Mouse (Mus musculus) forebrain, embryonic 13.5 days (tissue): ENCODE results near the gene Peg3. TPM values are rescaled to one million over a fixed set of nuclear protein-coding genes. Genes with fewer than 3 reads are reported as not detected.
"Not testable (repeated sequence)": the region's sequence is repeated elsewhere in the genome, so short reads cannot be mapped to it uniquely, and the experiment has no call there.

Experiments
- ATAC-seq: fragments of 200-750 bp; cut with Nextera tagmentation; 2 replicates; pipeline ENCODE4 v1.8.0; 2017
- H3K27ac ChIP-seq: fragments of 300-500 bp; sonication (generic); 2 replicates; pipeline ENCODE4 v1.5.1; 2015; ENCODE audit warnings: inconsistent platforms, mild to moderate bottlenecking, moderate library complexity
- H3K27me3 ChIP-seq: fragments of 300-500 bp; sonication (generic); 2 replicates; pipeline ENCODE4 v1.6.1; 2015; ENCODE audit warnings: mild to moderate bottlenecking, inconsistent platforms
- H3K36me3 ChIP-seq: fragments of 300-500 bp; sonication (generic); 2 replicates; pipeline ENCODE4 v1.6.1; 2015; ENCODE audit warnings: mild to moderate bottlenecking, inconsistent platforms; ENCODE audit not compliant: poor library complexity, severe bottlenecking
- H3K4me1 ChIP-seq: fragments of 300-500 bp; sonication (generic); 2 replicates; pipeline ENCODE4 v1.6.1; 2015; ENCODE audit warnings: inconsistent platforms
- H3K4me2 ChIP-seq: fragments of 300-500 bp; sonication (generic); 2 replicates; pipeline ENCODE4 v1.6.1; 2015; ENCODE audit warnings: inconsistent platforms, mild to moderate bottlenecking, moderate library complexity
- H3K4me3 ChIP-seq: fragments of 300-500 bp; sonication (generic); 2 replicates; pipeline ENCODE4 v1.5.1; 2015; ENCODE audit warnings: mild to moderate bottlenecking, inconsistent platforms
- H3K9ac ChIP-seq: fragments of 300-500 bp; sonication (generic); 2 replicates; pipeline ENCODE4 v1.6.1; 2015; ENCODE audit warnings: mild to moderate bottlenecking, inconsistent platforms
- H3K9me3 ChIP-seq: fragments of 300-500 bp; sonication (generic); replicated peaks from 2 replicates; pipeline ENCODE4 v1.6.1; 2016; ENCODE audit warnings: inconsistent platforms
- WGBS: fragments of 180-500 bp; shearing (Covaris S2); methylation state at CpG from one replicate; pipeline ENCODE4 v1.1.7; 2015; 5-methylcytosine and 5-hydroxymethylcytosine counted together
- polyA plus RNA-seq: library from polyadenylated mRNA; unstranded; fragments of >200 nt; fragmentation: Nextera tagmentation; extraction: Ambion mirVana; gene quantifications from 2 replicates; pipeline ENCODE4 v1.2.1, GENCODE M21; 2015

Peg3 gene
- polyA plus RNA-seq, result 58.7 and 69.5 TPM in 2 replicates

GRCm38 (mm10) chr7:6730241-6730640, at the start of gene Peg3, which contains the start of gene Usp29:
TSS of gene Peg3 (minus strand) at chr7:6730431.
TSS of gene Usp29 (plus strand) at chr7:6730578.
- peaks cover 43% of the 10 kb centered on the region for H3K9me3 ChIP-seq
- peak within 1 kb of the TSS; percentile 67 for H3K4me2 ChIP-seq
- peaks cover 6% of the 10 kb centered on the region; the same call in 1 of the 2 replicates for H3K4me1 ChIP-seq
- 45% methylated on average over 24 of the region's 24 CpGs for WGBS
- H3K27ac ChIP-seq, result peak within 1 kb of the TSS; percentile 94
- ATAC-seq, result peak; percentile 50
- no peaks in the 10 kb centered on the region for H3K27me3 ChIP-seq
- H3K4me3 ChIP-seq, result peak within 1 kb of the TSS; percentile 57
- H3K9ac ChIP-seq, result peak within 1 kb of the TSS; percentile 70
- H3K36me3 ChIP-seq, result peaks cover 5% of the 10 kb centered on the region

GRCm38 (mm10) chr7:6779172-6779571, 48.9 kb upstream of the Peg3 start:
- no peak overlapping the region for H3K4me3 ChIP-seq
- H3K27ac ChIP-seq, result no peak overlapping the region
- no peak for ATAC-seq
- H3K4me2 ChIP-seq, result no peak overlapping the region
- H3K27me3 ChIP-seq, result no peaks in the 10 kb centered on the region
- H3K9ac ChIP-seq, result no peak overlapping the region
- H3K4me1 ChIP-seq, result peaks cover 20% of the 10 kb centered on the region
- H3K9me3 ChIP-seq, result no peaks in the 10 kb centered on the region
- H3K36me3 ChIP-seq, result no peaks in the 10 kb centered on the region
- 88% methylated on average over 5 of the region's 5 CpGs for WGBS

- WGBS, result 71% methylated on average over 4 of the region's 4 CpGs
- H3K4me3 ChIP-seq, result no peak overlapping the region
- H3K9me3 ChIP-seq, result no peaks in the 10 kb centered on the region
- peaks cover 18% of the 10 kb centered on the region for H3K4me1 ChIP-seq
- ATAC-seq, result no peak
- H3K4me2 ChIP-seq, result no peak overlapping the region
- no peaks in the 10 kb centered on the region for H3K27me3 ChIP-seq
- no peak overlapping the region for H3K9ac ChIP-seq
- no peak overlapping the region for H3K27ac ChIP-seq
- H3K36me3 ChIP-seq, result no peaks in the 10 kb centered on the region
Observed at GRCm38 (mm10) chr7:6777689-6778088, 47.5 kb upstream of the Peg3 start.

- no peaks in the 10 kb centered on the region for H3K27me3 ChIP-seq
- peaks cover 17% of the 10 kb centered on the region for H3K4me1 ChIP-seq
- no peak overlapping the region for H3K9ac ChIP-seq
- no peaks in the 10 kb centered on the region for H3K36me3 ChIP-seq
- 77% methylated on average over 2 of the region's 2 CpGs for WGBS
- ATAC-seq, result no peak
- H3K4me3 ChIP-seq, result no peak overlapping the region
- no peaks in the 10 kb centered on the region for H3K9me3 ChIP-seq
- H3K4me2 ChIP-seq, result no peak overlapping the region
- H3K27ac ChIP-seq, result no peak overlapping the region
Observed at GRCm38 (mm10) chr7:6777107-6777506, 46.9 kb upstream of the Peg3 start.

GRCm38 (mm10) chr7:6776314-6777059, 46.3 kb upstream of the Peg3 start:
- Histone ChIP-seq H3K9me3 (no peaks in the 10 kb centered on the region), H3K4me2 (no peak overlapping the region), H3K27me3 (no peaks in the 10 kb centered on the region), H3K27ac (no peak overlapping the region), H3K4me3 (no peak overlapping the region), H3K9ac (no peak overlapping the region), H3K36me3 (no peaks in the 10 kb centered on the region), H3K4me1 (peaks cover 10% of the 10 kb centered on the region; the same call in 1 of the 2 replicates)
- WGBS, result 88% methylated on average over 10 of the region's 10 CpGs
- 0 out of 2 replicates have a peak, but pooled peaks have one; percentile 33 for ATAC-seq

- not testable (repeated sequence) for H3K9me3 ChIP-seq, H3K36me3 ChIP-seq, H3K4me2 ChIP-seq, H3K27me3 ChIP-seq, ATAC-seq, H3K9ac ChIP-seq, H3K27ac ChIP-seq, H3K4me3 ChIP-seq
- peaks cover 11% of the 10 kb centered on the region; the same call in 1 of the 2 replicates for H3K4me1 ChIP-seq
- WGBS, result 72% methylated on average over 11 of the region's 11 CpGs
Observed at GRCm38 (mm10) chr7:6773865-6774413, 43.7 kb upstream of the Peg3 start.

GRCm38 (mm10) chr7:6770286-6770685, 40.1 kb upstream of the Peg3 start:
- ATAC-seq, result peak; percentile 38; the same call in 1 of the 2 replicates
- Histone ChIP-seq H3K4me1 (peaks cover 4% of the 10 kb centered on the region; the same call in 1 of the 2 replicates), H3K9me3 (no peaks in the 10 kb centered on the region), H3K9ac (no peak overlapping the region), H3K4me2 (no peak overlapping the region), H3K27me3 (no peaks in the 10 kb centered on the region), H3K36me3 (no peaks in the 10 kb centered on the region), H3K4me3 (no peak overlapping the region), H3K27ac (no peak overlapping the region)
- WGBS, result 2% methylated on average over 8 of the region's 8 CpGs

GRCm38 (mm10) chr7:6765240-6765639, 35.0 kb upstream of the Peg3 start:
- 64% methylated on average over 5 of the region's 5 CpGs for WGBS
- Histone ChIP-seq H3K9ac (no peak overlapping the region), H3K4me3 (no peak overlapping the region), H3K27ac (no peak overlapping the region), H3K4me2 (no peak overlapping the region), H3K9me3 (no peaks in the 10 kb centered on the region), H3K36me3 (no peaks in the 10 kb centered on the region), H3K27me3 (no peaks in the 10 kb centered on the region), H3K4me1 (peaks cover 2% of the 10 kb centered on the region)
- ATAC-seq, result no peak

- no peak overlapping the region for H3K9ac ChIP-seq
- H3K4me1 ChIP-seq, result no peaks in the 10 kb centered on the region; the same call in 1 of the 2 replicates
- ATAC-seq, result no peak
- no peak overlapping the region for H3K4me3 ChIP-seq
- no peaks in the 10 kb centered on the region for H3K27me3 ChIP-seq
- 16% methylated on average over 6 of the region's 6 CpGs for WGBS
- H3K4me2 ChIP-seq, result no peak overlapping the region
- no peaks in the 10 kb centered on the region for H3K9me3 ChIP-seq
- no peak overlapping the region for H3K27ac ChIP-seq
- no peaks in the 10 kb centered on the region for H3K36me3 ChIP-seq
Observed at GRCm38 (mm10) chr7:6760170-6760569, 29.9 kb upstream of the Peg3 start.

GRCm38 (mm10) chr7:6759698-6760097, 29.5 kb upstream of the Peg3 start:
- Histone ChIP-seq H3K9me3 (no peaks in the 10 kb centered on the region), H3K4me1 (no peaks in the 10 kb centered on the region; the same call in 1 of the 2 replicates), H3K9ac (no peak overlapping the region), H3K4me2 (no peak overlapping the region), H3K4me3 (no peak overlapping the region), H3K36me3 (no peaks in the 10 kb centered on the region), H3K27ac (no peak overlapping the region), H3K27me3 (no peaks in the 10 kb centered on the region)
- ATAC-seq, result 0 out of 2 replicates have a peak, but pooled peaks have one; percentile 8
- WGBS, result 73% methylated on average over 12 of the region's 12 CpGs

GRCm38 (mm10) chr7:6756777-6757291, 26.6 kb upstream of the Peg3 start:
- peaks cover 15% of the 10 kb centered on the region for H3K4me1 ChIP-seq
- ATAC-seq, result no peak
- no peak overlapping the region for H3K4me3 ChIP-seq
- no peaks in the 10 kb centered on the region for H3K36me3 ChIP-seq
- 83% methylated on average over 4 of the region's 4 CpGs for WGBS
- no peak overlapping the region for H3K27ac ChIP-seq
- H3K9me3 ChIP-seq, result no peaks in the 10 kb centered on the region
- no peak overlapping the region for H3K4me2 ChIP-seq
- H3K27me3 ChIP-seq, result no peaks in the 10 kb centered on the region
- no peak overlapping the region for H3K9ac ChIP-seq

GRCm38 (mm10) chr7:6753440-6753839, 23.2 kb upstream of the Peg3 start:
- Histone ChIP-seq H3K4me2 (no peak overlapping the region), H3K36me3 (no peaks in the 10 kb centered on the region), H3K27ac (peak overlapping the region; percentile 45; the same call in 1 of the 2 replicates), H3K4me3 (no peak overlapping the region), H3K9me3 (no peaks in the 10 kb centered on the region), H3K4me1 (peaks cover 18% of the 10 kb centered on the region), H3K27me3 (no peaks in the 10 kb centered on the region), H3K9ac (no peak overlapping the region)
- ATAC-seq, result peak; percentile 84
- 2% methylated on average over 4 of the region's 4 CpGs for WGBS
